Mouse (Mus musculus) naive thymus-derived CD4-positive, alpha-beta T cell, adult 2 months (primary cell): ENCODE measurements around the gene Klk1b11.
"Not testable (repeated sequence)": the region's sequence is repeated elsewhere in the genome, so short reads cannot be mapped to it uniquely, and the experiment has no call there.

Experiments used
- DNase-seq: peaks from one replicate; pipeline ENCODE4 v3.0.0-alpha.2; 2011; ENCODE audit warnings: low read depth

Klk1b11 gene

GRCm38 (mm10) chr7:43995577-43995976 lies at the start of gene Klk1b11:
TSS of gene Klk1b11 (plus strand) at chr7:43995877.
- not testable (repeated sequence) for DNase-seq

DNA sequence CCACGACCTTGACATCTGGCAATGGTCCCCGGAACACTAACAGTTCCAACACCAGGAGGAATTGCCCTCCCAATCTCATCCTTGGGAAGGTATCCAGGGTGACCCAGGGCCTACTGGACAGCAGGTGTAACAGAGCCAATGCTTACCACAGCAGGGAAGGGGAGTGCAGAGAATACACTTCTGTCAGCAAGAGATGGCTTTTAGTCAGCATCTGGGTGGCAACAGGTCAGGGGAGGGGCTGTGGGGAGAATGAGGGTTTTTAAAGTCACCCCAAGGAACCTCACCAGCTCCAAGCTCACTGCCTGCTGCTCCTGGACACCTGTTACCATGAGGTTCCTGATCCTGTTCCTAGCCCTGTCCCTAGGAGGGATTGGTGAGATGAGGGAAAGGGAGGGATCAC lies 45.3 kb upstream of the Klk1b11 start, which contains the start of gene Klk1b8:
TSS of gene Klk1b8 (plus strand) at position 301 of the 400 bp plus-strand sequence.
- no peak for DNase-seq

GRCm38 (mm10) chr7:43952703-43953102 lies 43.0 kb upstream of the Klk1b11 start:
- no peak for DNase-seq

- no peak for DNase-seq
Observed at GRCm38 (mm10) chr7:43966451-43966850, 29.2 kb upstream of the Klk1b11 start, which contains the start of gene Klk1b1. TSS of gene Klk1b1 (plus strand) at chr7:43966751.

DNA sequence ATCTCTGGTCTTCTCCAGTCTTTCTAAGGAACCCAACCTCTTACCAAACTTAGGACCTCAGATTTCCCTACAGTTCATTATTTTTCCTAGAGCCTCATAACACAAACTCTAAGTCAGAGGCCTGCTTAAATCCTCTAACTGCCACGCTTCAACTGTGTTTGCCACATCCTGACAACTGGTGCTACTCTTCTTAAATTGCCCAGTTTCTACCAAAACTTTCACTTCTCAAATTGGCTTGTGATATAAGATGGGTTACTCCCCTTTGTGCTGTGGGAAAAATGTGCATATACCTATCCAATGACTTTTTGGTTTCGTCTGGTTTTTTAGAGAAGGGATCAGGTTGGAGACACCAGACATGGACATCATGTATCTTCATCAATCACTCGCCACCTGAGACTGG lies 28.6 kb upstream of the Klk1b11 start:
- DNase-seq = no peak

DNA sequence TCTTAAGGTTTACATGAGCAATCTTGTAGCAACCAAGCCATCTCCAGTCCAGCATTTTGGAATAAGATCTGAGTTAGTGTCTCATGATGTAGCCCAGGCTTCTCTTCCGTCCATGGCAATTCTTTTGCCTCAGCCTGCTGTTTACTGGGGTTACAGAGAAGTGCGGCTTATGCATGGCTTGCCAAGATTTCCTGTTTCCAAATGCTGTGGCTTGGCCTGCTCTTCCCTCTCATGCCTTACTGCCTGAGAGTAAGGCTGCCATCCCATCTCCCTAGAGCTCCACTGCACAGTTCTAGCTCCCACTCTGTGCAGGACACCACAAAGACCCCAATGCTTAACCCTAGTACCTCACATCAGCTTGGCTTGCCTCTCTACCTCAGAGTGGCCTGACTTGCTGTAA lies 28.1 kb upstream of the Klk1b11 start:
- no peak for DNase-seq

DNA sequence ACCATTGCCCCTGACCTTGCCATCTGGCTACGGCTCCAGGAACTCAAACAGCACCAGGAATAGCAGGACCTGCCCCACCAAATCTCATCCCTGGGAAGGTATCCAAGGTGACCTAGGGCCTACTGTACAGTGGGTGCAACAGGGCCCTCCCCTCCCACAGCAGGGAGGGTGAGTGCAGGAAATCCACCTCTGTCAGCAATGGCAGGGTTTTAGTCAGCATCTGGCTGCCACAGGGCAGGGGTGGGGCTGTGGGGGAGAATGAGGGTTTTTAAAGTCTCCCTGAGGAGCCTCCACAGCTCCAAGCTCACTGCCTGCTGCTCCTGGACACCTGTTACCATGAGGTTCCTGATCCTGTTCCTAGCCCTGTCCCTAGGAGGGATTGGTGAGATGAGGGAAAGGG lies 19.9 kb upstream of the Klk1b11 start, which contains the start of gene Klk1b9:
TSS of gene Klk1b9 (plus strand) at position 301 of the 400 bp plus-strand sequence.
- DNase-seq = not testable (repeated sequence)

DNA sequence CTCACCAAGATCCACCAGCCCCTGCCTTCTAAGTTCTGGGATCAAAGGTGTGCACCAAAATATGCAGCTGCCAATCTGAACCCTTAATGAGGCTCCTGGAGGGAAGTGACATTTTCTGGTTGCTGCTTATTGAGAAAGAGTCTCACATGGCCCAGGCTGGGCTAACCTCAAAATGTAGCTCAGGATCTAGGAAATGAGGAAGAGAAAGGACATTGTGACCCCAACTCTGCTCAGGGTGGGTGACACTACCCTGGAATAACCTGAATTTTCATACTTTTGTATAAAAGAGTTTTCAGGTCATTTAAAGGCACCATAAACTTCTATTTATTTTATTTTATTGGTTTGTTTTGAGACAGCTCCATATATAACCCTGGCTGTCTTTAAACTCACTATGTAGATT lies 10.0 kb upstream of the Klk1b11 start:
- no peak for DNase-seq

DNA sequence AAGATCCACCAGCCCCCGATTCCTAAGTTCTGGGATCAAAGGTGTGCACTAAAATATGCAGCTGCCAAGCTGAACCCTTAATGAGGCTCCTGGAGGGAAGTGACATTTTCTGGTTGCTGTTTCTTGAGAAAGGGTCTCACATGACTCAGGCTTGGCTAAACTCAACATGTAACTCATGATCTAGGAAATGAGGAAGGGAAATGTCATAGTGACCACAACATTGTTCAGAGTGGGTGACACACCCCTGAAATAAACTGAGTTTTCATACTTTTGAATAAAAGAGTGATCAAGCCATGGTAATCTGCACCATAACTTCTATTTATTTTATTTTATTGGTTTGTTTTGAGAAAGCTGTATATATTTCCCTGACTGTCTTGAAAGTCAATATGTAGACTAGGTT lies 856 bp upstream of the Klk1b11 start:
- not testable (repeated sequence) for DNase-seq

GRCm38 (mm10) chr7:44004847-44005246 lies 9.2 kb downstream of the Klk1b11 start:
- DNase-seq = no peak

DNA sequence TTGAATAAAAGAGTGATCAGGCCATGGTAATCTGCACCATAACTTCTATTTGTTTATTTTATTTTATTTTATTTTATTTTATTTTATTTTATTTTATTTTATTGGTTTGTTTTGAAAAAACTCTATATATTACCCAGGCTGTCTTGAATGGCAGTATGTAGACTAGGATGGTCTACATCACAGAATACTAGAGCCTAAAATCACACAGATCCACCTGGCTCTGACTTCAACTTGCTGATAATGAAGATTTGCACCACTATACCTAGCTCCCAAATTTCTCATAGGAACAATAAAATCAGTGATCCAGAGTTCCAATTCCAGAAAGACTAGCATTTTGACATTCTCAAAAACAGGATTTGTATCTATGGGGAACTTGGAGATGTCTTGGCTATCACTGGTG lies 16.2 kb downstream of the Klk1b11 start, which contains the start of gene Klk1b26:
TSS of gene Klk1b26 (plus strand) at position 301 of the 400 bp plus-strand sequence.
- DNase-seq = not testable (repeated sequence)

- DNase-seq = not testable (repeated sequence)
Observed at GRCm38 (mm10) chr7:44014666-44015065, 19.0 kb downstream of the Klk1b11 start.

- DNase-seq = no peak
Observed at GRCm38 (mm10) chr7:44015071-44015470, 19.4 kb downstream of the Klk1b11 start.
